Mouse (Mus musculus) hindlimb bud, embryonic 11.5 days (tissue): Measurements from ENCODE around the gene Tmub2.

Experiments used
- DNase-seq: peaks from one replicate; pipeline ENCODE4 v3.0.0-alpha.2; 2012; ENCODE audit warnings: low read depth, low spot score; ENCODE audit errors: extremely low spot score

The Tmub2 gene

DNA sequence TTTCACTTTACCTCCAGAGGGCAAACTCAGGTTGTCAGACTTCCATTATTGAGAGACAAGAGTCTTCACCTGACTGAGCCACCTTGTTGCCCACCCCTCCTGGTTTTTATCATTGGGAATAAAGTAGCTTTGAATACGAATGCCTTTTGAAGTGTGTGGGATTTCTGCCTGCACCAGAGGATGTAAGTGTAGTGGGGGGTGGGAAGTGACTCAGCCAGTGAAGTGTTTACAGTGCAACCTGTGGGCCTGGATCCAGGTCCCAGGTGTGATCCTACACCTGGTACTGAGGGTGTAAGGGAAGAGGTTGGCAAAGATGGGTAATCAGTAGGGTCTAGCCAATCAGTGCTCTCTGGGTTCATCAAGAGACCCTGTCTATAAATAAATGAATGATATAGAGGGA lies 38.8 kb downstream of the Tmub2 start:
- no peak for DNase-seq

GRCm38 (mm10) chr11:102327250-102327649 lies 42.5 kb downstream of the Tmub2 start:
- DNase-seq, result no peak

- no peak for DNase-seq
Observed at GRCm38 (mm10) chr11:102327839-102328238, 43.1 kb downstream of the Tmub2 start.

GRCm38 (mm10) chr11:102329518-102329917 lies 44.8 kb downstream of the Tmub2 start:
- no peak for DNase-seq

DNA sequence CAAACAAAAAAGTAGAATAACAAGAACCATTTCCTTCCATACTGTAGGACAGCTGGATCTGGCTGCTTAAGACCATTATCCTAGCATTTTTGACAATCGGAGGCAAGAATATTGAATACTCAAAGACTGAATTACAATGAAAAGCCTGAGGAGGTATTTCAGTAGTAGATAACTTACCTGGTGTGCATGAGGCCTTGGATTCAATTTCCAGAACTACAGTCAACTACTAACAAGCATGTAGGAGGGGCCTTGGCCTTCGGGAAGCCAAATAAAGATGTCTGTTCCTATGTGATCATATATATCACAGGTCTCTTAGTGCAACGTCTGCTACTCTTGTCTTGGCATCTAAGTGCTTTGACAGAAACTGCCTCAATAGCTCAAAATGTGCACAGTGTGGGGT lies 45.3 kb downstream of the Tmub2 start:
- no peak for DNase-seq

DNA sequence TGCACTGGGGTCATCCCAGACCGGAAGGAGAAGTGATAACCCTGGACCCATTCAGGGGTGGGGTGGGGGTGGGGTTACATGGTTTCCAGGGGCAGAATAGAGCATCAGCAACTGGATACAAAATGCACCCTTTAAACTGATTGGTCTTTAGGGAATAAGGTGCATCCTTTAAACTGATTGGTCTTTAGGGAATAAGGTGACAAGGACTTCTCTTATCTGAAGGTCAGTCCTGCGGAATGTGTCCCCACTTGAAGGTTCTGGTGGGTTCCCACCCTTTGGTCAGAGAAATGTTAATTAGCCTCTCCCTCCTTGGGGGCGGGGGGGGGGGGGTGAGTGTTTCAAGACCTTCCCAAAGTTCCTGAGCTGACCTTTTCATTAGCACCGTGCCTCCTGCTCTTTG lies 47.1 kb downstream of the Tmub2 start:
- no peak for DNase-seq

DNA sequence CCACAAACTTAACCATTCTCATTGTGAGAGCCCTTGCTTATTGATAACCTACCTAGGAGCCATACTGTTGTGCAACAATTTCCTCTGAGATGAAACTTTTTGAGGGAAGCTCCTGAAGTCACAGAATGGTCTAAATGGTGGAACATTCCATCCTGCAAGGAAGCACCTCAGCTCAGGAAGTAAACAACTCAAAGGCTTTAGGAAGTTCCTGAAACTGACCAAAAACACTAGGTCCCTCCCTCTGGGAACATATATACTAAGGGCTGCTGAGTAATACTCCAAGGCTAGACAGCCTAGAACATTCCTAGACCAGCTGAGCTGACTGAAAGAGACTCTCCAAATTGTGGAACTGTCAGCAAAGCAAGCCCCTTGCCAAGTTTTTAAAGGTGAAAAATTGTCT lies 48.3 kb downstream of the Tmub2 start:
- no peak for DNase-seq

- DNase-seq, result no peak
Observed at GRCm38 (mm10) chr11:102334010-102334409, 49.3 kb downstream of the Tmub2 start.

GRCm38 (mm10) chr11:102334973-102335700 lies 50.4 kb downstream of the Tmub2 start:
- no peak for DNase-seq

GRCm38 (mm10) chr11:102336191-102336590 lies 51.5 kb downstream of the Tmub2 start:
- DNase-seq, result no peak

GRCm38 (mm10) chr11:102337921-102338320 lies 53.2 kb downstream of the Tmub2 start:
- DNase-seq, result no peak

GRCm38 (mm10) chr11:102338561-102338960 lies 53.8 kb downstream of the Tmub2 start:
- no peak for DNase-seq
